Mouse (Mus musculus) CH12.LX (cell line): ENCODE results near the gene Spred1. TPM values are rescaled to one million over a fixed set of nuclear protein-coding genes. Genes with fewer than 3 reads are reported as not detected.

Experiments
- DNase-seq: peaks from one replicate; pipeline ENCODE4 v3.0.0-alpha.2; 2013; ENCODE audit errors: extremely low read depth
- H3K27ac ChIP-seq: 2 replicates; pipeline ENCODE4 v1.5.1; 2012; ENCODE audit warnings: low read depth, mild to moderate bottlenecking, control low read depth, moderate library complexity; ENCODE audit not compliant: insufficient read depth
- H3K27me3 ChIP-seq: replicated peaks from 2 replicates; pipeline ENCODE3; 2012; ENCODE audit warnings: inconsistent platforms
- H3K36me3 ChIP-seq, 2 experiments: replicated peaks in 1 of 2; 2 replicates each; pipeline versions ENCODE3 to v1.6.1; 2012; ENCODE audit warnings: inconsistent platforms in 1 of 2, low read length in 1 of 2, mild to moderate bottlenecking in 1 of 2, mixed read lengths in 1 of 2, moderate library complexity in 1 of 2; ENCODE audit not compliant: control insufficient read depth in 1 of 2, insufficient read depth in 1 of 2
- H3K4me1 ChIP-seq, 2 experiments: 2 replicates each; pipeline ENCODE4 v1.6.1; 2012; ENCODE audit warnings: inconsistent platforms in 1 of 2, moderate library complexity in 1 of 2; ENCODE audit not compliant: insufficient read depth in 2 of 2, control insufficient read depth in 1 of 2
- H3K4me2 ChIP-seq: 2 replicates; pipeline ENCODE4 v1.6.1; 2012; ENCODE audit warnings: low read depth, mild to moderate bottlenecking, control low read depth; ENCODE audit not compliant: poor library complexity, insufficient read depth, severe bottlenecking
- H3K4me3 ChIP-seq, 3 experiments: fragments of 150-350 bp in 1 of 3; sonication (generic) in 1 of 3; replicated peaks in 1 of 3; 2 replicates each; pipeline versions ENCODE3 to v1.5.1; 2011 to 2012; ENCODE audit warnings: low read depth in 2 of 3, low read length in 2 of 3, mild to moderate bottlenecking in 2 of 3, moderate library complexity in 2 of 3, control low read depth in 1 of 3, improper control_type of control experiment in 1 of 3, inconsistent platforms in 1 of 3, mixed read lengths in 1 of 3; ENCODE audit not compliant: poor library complexity in 1 of 3
- H3K79me2 ChIP-seq: replicated peaks from 2 replicates; pipeline ENCODE4 v1.6.1; 2012; ENCODE audit warnings: mild to moderate bottlenecking, moderate library complexity; ENCODE audit not compliant: control insufficient read depth, poor library complexity, insufficient read depth, severe bottlenecking; ENCODE audit errors: extremely low read depth
- H3K9ac ChIP-seq: 2 replicates; pipeline ENCODE4 v1.6.1; 2012; ENCODE audit warnings: low read depth, mild to moderate bottlenecking, control low read depth, moderate library complexity; ENCODE audit not compliant: insufficient read depth
- H3K9me3 ChIP-seq: replicated peaks from 2 replicates; pipeline ENCODE3; 2012; ENCODE audit warnings: low read length, inconsistent platforms, mixed read lengths
- BHLHE40 ChIP-seq: IDR thresholded peaks from 2 replicates; pipeline ENCODE4 v1.6.1; 2011; ENCODE audit warnings: mild to moderate bottlenecking, low read depth, low read length, improper control_type of control experiment
- CHD1 ChIP-seq: IDR thresholded peaks from 2 replicates; pipeline ENCODE4 v1.6.1; 2012; ENCODE audit warnings: low read depth, low read length, improper control_type of control experiment, inconsistent platforms
- E2F4 ChIP-seq: IDR thresholded peaks from 2 replicates; pipeline ENCODE4 v1.6.1; 2011; ENCODE audit warnings: low read depth, low read length, improper control_type of control experiment; ENCODE audit not compliant: insufficient replicate concordance
- ETS1 ChIP-seq: conservative IDR thresholded peaks from 2 replicates; pipeline ENCODE4 v1.6.1; 2012; ENCODE audit warnings: low read depth, mild to moderate bottlenecking, inconsistent platforms, low read length, improper control_type of control experiment, moderate library complexity
- GABPA ChIP-seq: IDR thresholded peaks from 2 replicates; pipeline ENCODE4 v1.6.1; 2012; ENCODE audit warnings: low read depth, low read length, improper control_type of control experiment, inconsistent platforms; ENCODE audit not compliant: insufficient replicate concordance
- IRF4 ChIP-seq: IDR thresholded peaks from 2 replicates; pipeline ENCODE4 v1.6.1; 2014; ENCODE audit warnings: low read depth, mild to moderate bottlenecking, inconsistent platforms, low read length, improper control_type of control experiment
- JUND ChIP-seq: conservative IDR thresholded peaks from 2 replicates; pipeline ENCODE4 v1.6.1; 2011; ENCODE audit warnings: low read depth, low read length, improper control_type of control experiment
- MAFK ChIP-seq: IDR thresholded peaks from 2 replicates; pipeline ENCODE4 v1.6.1; 2011; ENCODE audit warnings: low read length, improper control_type of control experiment; ENCODE audit not compliant: insufficient replicate concordance
- MEF2A ChIP-seq: IDR thresholded peaks from 2 replicates; pipeline ENCODE4 v1.6.1; 2014; ENCODE audit warnings: low read depth, mild to moderate bottlenecking, inconsistent platforms, low read length, improper control_type of control experiment, borderline replicate concordance
- POLR2A ChIP-seq: IDR thresholded peaks from 2 replicates; pipeline ENCODE4 v1.6.1; 2011; ENCODE audit warnings: low read depth, mild to moderate bottlenecking, improper control_type of control experiment, low read length
- RAD21 ChIP-seq: IDR thresholded peaks from 2 replicates; pipeline ENCODE4 v1.6.1; 2011; ENCODE audit warnings: low read depth, mild to moderate bottlenecking, low read length, improper control_type of control experiment, moderate library complexity
- RCOR1 ChIP-seq: conservative IDR thresholded peaks from 2 replicates; pipeline ENCODE4 v1.6.1; 2012; ENCODE audit warnings: low read depth, mild to moderate bottlenecking, inconsistent platforms, low read length, improper control_type of control experiment
- SIN3A ChIP-seq: IDR thresholded peaks from 2 replicates; pipeline ENCODE4 v1.6.1; 2012; ENCODE audit warnings: low read length, improper control_type of control experiment, inconsistent platforms
- SMC3 ChIP-seq: IDR thresholded peaks from 2 replicates; pipeline ENCODE4 v1.6.1; 2011; ENCODE audit warnings: low read depth, low read length, improper control_type of control experiment
- UBTF ChIP-seq: IDR thresholded peaks from 2 replicates; pipeline ENCODE4 v1.6.1; 2012; ENCODE audit warnings: low read depth, mild to moderate bottlenecking, inconsistent platforms, low read length, improper control_type of control experiment, moderate library complexity
- ZC3H11A ChIP-seq: IDR thresholded peaks from 2 replicates; pipeline ENCODE4 v1.6.1; 2012; ENCODE audit warnings: low read depth, mild to moderate bottlenecking, inconsistent platforms, low read length, improper control_type of control experiment
- ZKSCAN1 ChIP-seq: IDR thresholded peaks from 2 replicates; pipeline ENCODE4 v1.6.1; 2012; ENCODE audit warnings: low read depth, inconsistent platforms, low read length, improper control_type of control experiment, borderline replicate concordance
- ZMIZ1 ChIP-seq: IDR thresholded peaks from 2 replicates; pipeline ENCODE4 v1.6.1; 2012; ENCODE audit warnings: low read depth, mild to moderate bottlenecking, inconsistent platforms, low read length, improper control_type of control experiment
- dilution Hi-C: fragments of 300-500 bp; cut with MboI; formaldehyde crosslinking; loops from 2 replicates; pipeline ENCODE4 v1.14.3; 2020; ENCODE audit warnings: low sequenced_read_pairs; ENCODE audit not compliant: extremely low pct_unique_long_range_greater_than_20kb, extremely low pct_ligation_motif_present
- in situ Hi-C: fragments of 300-500 bp; cut with MboI; formaldehyde crosslinking; loops from 3 replicates; pipeline ENCODE4 v1.14.3; 2019; ENCODE audit warnings: low sequenced_read_pairs, low pct_ligation_motif_present, low pct_unique_long_range_greater_than_20kb, mixed read lengths
- polyA plus RNA-seq: library from polyadenylated mRNA; unstranded; fragments of >175 nt; gene quantifications from 2 replicates; pipeline ENCODE4 v1.2.1, GENCODE M21; 2012; ENCODE audit warnings: low read depth; ENCODE audit not compliant: insufficient read length
- total RNA-seq, 2 experiments: library from RNA; depleted of rRNA; stranded (reverse); fragments of 300-350 nt in 1 of 2; fragments of >200 nt in 1 of 2; gene quantifications; 2 replicates each; pipeline ENCODE4 v1.2.3; 2012 to 2014

The Spred1 gene
- total and polyA plus RNA-seq, 3 experiments, result 6.9 to 16.5 (median 8.8) TPM

DNA sequence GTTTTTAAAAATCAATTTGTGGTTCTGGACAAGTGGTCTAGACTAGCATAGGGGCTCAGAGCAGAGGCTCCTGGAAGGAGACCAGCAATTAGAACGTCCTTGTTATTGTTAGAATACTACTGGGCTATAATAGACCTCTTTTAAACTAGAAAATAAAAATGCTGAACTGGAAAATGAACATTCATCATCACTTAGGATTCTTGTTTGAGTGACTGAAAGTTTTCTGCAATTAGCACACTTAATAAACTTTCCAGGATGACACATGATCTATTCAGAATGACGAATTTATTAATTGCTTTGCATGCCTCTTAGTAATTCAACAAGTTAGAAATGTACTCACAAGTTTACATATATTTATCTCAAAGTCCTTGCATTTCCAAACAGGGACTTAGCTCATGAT is 42.5 kb upstream of the Spred1 start:
- Histone ChIP-seq H3K9ac (no peak overlapping the region), H3K9me3 (no peaks in the 10 kb centered on the region), H3K27me3 (no peaks in the 10 kb centered on the region), H3K4me3 (no peak overlapping the region), H3K79me2 (no peaks in the 10 kb centered on the region), H3K27ac (no peak overlapping the region), H3K4me2 (no peak overlapping the region), H3K4me1 (no peaks in the 10 kb centered on the region), H3K36me3 (no peaks in the 10 kb centered on the region)
- in situ Hi-C loops (no loop called here), dilution Hi-C loops (no loop called here)
- DNase-seq, result no peak
- TF ChIP-seq ZMIZ1 (no peak), SIN3A (no peak), ZKSCAN1 (no peak), E2F4 (no peak), ZC3H11A (no peak), ETS1 (no peak), GABPA (no peak), BHLHE40 (no peak), CHD1 (no peak), IRF4 (no peak), POLR2A (no peak)

DNA sequence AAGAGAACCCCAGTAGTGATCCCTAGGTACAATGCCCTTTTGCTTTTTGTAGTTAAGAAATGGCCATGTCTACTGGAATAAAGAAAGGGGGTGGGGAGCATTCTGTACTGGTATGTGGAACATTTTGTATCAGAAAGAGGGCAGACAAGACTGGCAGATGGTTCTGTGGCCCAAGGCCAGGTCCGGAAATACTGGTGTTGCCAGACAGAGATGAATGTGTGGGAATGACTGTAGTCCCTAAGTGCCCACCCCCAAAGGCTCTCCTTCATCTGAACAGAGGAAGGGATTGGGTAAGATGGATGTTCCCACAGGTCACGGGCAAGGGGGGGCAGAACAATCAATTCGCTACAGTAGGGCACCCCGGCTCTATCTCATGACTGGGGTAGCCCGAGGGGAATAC is 41.6 kb upstream of the Spred1 start:
- in situ Hi-C loops, result no loop called here
- dilution Hi-C loops, result no loop called here
- no peaks in the 10 kb centered on the region for H3K9me3 ChIP-seq

DNA sequence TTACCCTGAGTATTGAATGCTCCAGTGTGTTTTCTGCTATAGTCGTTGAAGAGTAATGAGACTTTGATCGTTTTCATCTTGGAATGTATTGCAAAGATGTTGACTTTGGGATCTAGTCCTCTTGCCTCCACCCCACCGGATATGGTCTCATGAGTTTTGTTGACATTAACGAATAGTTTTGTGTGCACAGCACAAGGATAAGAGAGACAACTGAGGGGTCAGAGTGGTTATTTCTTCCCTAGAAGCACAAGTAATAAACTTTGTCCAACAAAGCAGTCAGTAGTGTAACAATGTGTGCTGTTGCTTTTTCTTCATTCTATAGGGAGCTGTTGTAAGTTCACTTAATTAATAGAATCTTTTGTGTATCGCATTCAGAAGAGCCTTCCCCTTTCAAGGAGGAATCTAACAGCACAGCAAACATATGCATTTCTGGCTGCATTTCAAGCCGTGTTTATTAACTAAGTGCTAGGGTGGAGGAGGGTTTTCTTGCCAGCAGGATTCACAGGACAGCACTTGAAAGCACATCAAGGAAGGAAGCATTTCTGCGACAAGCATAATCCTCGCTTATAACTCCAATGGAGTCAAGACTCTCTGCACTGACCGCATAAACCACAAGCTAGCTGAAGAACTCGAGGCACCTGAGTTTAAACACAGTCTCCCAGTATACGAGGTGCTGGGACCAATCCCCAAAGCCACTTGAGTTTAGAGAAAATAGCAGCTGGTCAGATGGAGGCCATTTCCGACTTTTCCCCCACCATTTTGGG is 35.0 kb upstream of the Spred1 start:
- H3K9me3 ChIP-seq, result no peaks in the 10 kb centered on the region
- no peak overlapping the region for H3K4me2 ChIP-seq
- no peaks in the 10 kb centered on the region for H3K79me2 ChIP-seq
- no peak overlapping the region for H3K4me3 ChIP-seq
- no peak overlapping the region for H3K9ac ChIP-seq
- H3K36me3 ChIP-seq, result no peaks in the 10 kb centered on the region
- dilution Hi-C loops (no loop called here), in situ Hi-C loops (no loop called here)
- no peaks in the 10 kb centered on the region for H3K27me3 ChIP-seq
- TF ChIP-seq RAD21 (no peak), MAFK (no peak), E2F4 (no peak), SMC3 (no peak), MEF2A (no peak), UBTF (no peak), RCOR1 (no peak)
- H3K4me1 ChIP-seq, result no peaks in the 10 kb centered on the region; a peak in 1 of 4 replicates
- no peak for DNase-seq
- H3K27ac ChIP-seq, result no peak overlapping the region

More for the DNA sequence above, 41.6 kb upstream of the Spred1 start:
- H3K4me1 ChIP-seq, result no peaks in the 10 kb centered on the region
- H3K4me2 ChIP-seq, result no peak overlapping the region
- no peak overlapping the region for H3K9ac ChIP-seq
- H3K4me3 ChIP-seq, result no peak overlapping the region
- H3K27ac ChIP-seq, result no peak overlapping the region
- no peaks in the 10 kb centered on the region for H3K27me3 ChIP-seq
- DNase-seq, result no peak
- no peaks in the 10 kb centered on the region for H3K79me2 ChIP-seq
- TF ChIP-seq JUND, result no peak
- TF ChIP-seq ZKSCAN1, result no peak
- TF ChIP-seq GABPA, result no peak
- H3K36me3 ChIP-seq, result no peaks in the 10 kb centered on the region
